Mouse (Mus musculus): ENCODE measurements around the gene Crocc. TPM values are rescaled to one million over a fixed set of nuclear protein-coding genes. Genes with fewer than 3 reads are reported as not detected.

Crocc gene
- polyA plus RNA-seq, 1 experiment = 39.4 TPM

DNA sequence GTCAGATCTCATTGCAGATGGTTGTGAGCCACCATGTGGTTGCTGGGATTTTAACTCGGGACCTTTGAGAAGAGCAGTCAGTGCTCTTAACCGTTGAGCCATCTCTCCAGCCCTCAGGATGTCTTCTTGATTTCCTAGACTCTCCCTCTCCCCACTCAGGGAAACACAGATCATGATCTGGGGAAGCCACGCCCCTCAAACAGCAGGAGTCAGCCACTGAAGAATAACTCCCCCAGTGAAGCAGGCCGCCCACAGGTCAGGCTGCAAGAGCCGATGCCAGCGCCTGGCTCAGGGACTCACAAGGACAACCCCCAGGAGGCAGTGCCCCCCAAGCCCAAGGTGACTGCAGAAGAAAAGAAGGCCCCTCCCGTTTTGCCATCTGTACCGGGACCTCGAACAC is 36.4 kb upstream of the Crocc start:
- WGBS = 7% methylated on average over 9 of the region's 9 CpGs
- Histone ChIP-seq H3K4me1 (ENCODE audit: control insufficient read depth, insufficient read depth, low read length) (peaks cover 5% of the 10 kb centered on the region; the same call in 1 of the 2 replicates), H3K27ac (ENCODE audit: insufficient read depth, low read length) (no peak overlapping the region), H3K27me3 (ENCODE audit: control insufficient read depth, insufficient read depth, low read length) (no peaks in the 10 kb centered on the region), H3K4me3 (replicated peaks; ENCODE audit: insufficient read depth, low read depth, low read length) (no peak overlapping the region)
- TF ChIP-seq POLR2A (IDR thresholded peaks at IDR 0.05; ENCODE audit: borderline replicate concordance, insufficient read depth, low read length) (no peak), CTCF (IDR thresholded peaks at IDR 0.05; ENCODE audit: borderline replicate concordance, insufficient read depth, low read depth, low read length) (no peak)
- no peak for DNase-seq

DNA sequence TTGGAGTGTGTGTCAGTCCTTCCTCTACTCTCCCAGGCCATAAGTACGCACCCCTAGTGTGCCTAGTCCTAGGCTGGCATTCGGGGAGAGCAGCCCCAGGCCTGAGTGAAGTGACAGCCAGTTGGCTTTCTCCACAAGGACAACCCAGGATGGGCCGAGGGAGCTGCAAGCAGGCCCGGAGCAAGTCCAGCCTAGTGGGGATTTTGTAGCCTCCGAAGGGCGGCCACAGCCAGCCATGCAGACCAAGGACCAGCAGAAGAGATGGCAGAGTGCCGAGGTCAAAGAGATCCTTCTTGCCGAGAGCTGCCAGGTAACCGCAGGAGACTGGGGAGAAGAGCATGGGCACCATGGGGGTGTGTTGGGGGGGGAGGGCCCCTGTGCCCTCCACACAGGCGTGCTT is 34.7 kb upstream of the Crocc start:
- DNase-seq = no peak
- Histone ChIP-seq H3K4me1 (ENCODE audit: control insufficient read depth, insufficient read depth, low read length) (peaks cover 5% of the 10 kb centered on the region; the same call in 1 of the 2 replicates), H3K27me3 (ENCODE audit: control insufficient read depth, insufficient read depth, low read length) (no peaks in the 10 kb centered on the region), H3K27ac (ENCODE audit: insufficient read depth, low read length) (no peak overlapping the region), H3K4me3 (replicated peaks; ENCODE audit: insufficient read depth, low read depth, low read length) (no peak overlapping the region)
- WGBS = 22% methylated on average over 10 of the region's 10 CpGs
- TF ChIP-seq CTCF (IDR thresholded peaks at IDR 0.05; ENCODE audit: borderline replicate concordance, insufficient read depth, low read depth, low read length) (no peak), POLR2A (IDR thresholded peaks at IDR 0.05; ENCODE audit: borderline replicate concordance, insufficient read depth, low read length) (no peak)

DNA sequence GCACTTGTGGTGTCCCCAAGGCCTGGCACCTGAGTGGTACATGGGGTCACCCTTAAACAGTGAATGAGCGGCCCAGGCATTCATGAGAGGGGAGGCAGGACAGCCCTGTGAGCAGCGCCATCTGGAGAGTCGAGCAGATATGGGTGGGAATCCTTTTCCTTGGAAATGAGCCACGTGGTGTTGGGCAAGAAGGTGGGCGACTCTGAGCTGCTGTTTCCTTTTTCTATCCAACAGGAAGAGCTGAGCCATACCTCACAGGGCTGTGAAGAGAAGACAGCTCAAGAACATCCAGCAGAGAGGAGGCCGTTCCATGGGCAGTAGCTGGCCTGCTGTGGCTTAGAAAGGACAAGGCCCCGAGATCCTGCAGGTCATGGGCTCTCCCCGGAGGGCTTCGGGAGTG is 28.4 kb upstream of the Crocc start:
- H3K27ac ChIP-seq (ENCODE audit: insufficient read depth, low read length) = no peak overlapping the region
- no peak overlapping the region for H3K4me3 ChIP-seq (replicated peaks; ENCODE audit: insufficient read depth, low read depth, low read length)
- DNase-seq = no peak
- no peaks in the 10 kb centered on the region for H3K4me1 ChIP-seq (ENCODE audit: control insufficient read depth, insufficient read depth, low read length)
- TF ChIP-seq POLR2A (IDR thresholded peaks at IDR 0.05; ENCODE audit: borderline replicate concordance, insufficient read depth, low read length) (no peak), CTCF (IDR thresholded peaks at IDR 0.05; ENCODE audit: borderline replicate concordance, insufficient read depth, low read depth, low read length) (no peak)
- 62% methylated on average over 9 of the region's 9 CpGs for WGBS
- no peaks in the 10 kb centered on the region for H3K27me3 ChIP-seq (ENCODE audit: control insufficient read depth, insufficient read depth, low read length)

DNA sequence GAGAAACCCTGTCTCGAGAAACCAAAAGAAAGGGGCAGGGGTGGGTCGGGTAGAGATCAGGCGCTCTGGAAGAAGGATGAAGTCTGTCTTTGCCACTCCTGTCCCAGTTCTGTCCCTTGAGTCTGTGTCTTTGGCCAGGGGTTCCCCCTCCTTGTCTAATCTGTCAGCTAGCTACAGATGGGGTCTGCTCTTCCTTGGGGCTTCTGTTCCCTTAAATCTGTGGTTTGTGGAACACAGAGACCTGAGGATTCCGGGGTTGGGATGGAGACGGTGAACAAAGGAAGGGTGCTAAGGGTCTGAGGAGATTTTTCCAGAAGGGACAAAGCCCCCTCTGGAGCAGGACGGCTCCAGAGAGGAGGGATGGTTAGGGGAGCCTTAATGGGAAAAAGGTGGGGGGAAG is 27.7 kb upstream of the Crocc start, which contains the start of gene Spata21:
Spata21 (plus strand) TSS at position 301 of the 400 bp plus-strand sequence.
- no peak for DNase-seq
- Histone ChIP-seq H3K4me1 (ENCODE audit: control insufficient read depth, insufficient read depth, low read length) (no peaks in the 10 kb centered on the region), H3K27ac (ENCODE audit: insufficient read depth, low read length) (no peak within 1 kb of the TSS), H3K27me3 (ENCODE audit: control insufficient read depth, insufficient read depth, low read length) (no peaks in the 10 kb centered on the region), H3K4me3 (replicated peaks; ENCODE audit: insufficient read depth, low read depth, low read length) (no peak within 1 kb of the TSS)
- TF ChIP-seq CTCF (IDR thresholded peaks at IDR 0.05; ENCODE audit: borderline replicate concordance, insufficient read depth, low read depth, low read length) = no peak
- TF ChIP-seq POLR2A (IDR thresholded peaks at IDR 0.05; ENCODE audit: borderline replicate concordance, insufficient read depth, low read length) = no peak
- 78% methylated on average over 6 of the region's 6 CpGs for WGBS

DNA sequence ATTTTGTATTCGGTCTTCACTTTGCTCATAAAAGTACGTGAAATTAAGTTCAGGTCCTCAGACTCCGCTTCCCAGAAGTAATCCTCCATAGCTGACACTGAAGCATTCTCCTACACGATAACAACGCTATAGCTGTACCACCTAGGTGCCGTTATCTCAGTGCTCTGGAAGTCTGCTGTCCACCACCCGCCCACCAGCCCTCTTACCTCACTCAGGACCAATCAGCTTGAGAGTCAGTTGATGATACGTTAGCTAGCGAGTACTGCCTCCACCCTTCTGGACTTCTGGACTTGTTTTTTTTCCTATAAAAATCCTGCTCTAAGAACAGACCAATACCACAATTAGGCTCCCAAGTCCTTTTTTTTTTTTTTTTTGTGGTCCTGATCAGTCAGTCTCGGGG is 26.5 kb upstream of the Crocc start:
- Histone ChIP-seq H3K4me3 (replicated peaks; ENCODE audit: insufficient read depth, low read depth, low read length) (no peak overlapping the region), H3K27me3 (ENCODE audit: control insufficient read depth, insufficient read depth, low read length) (no peaks in the 10 kb centered on the region), H3K4me1 (ENCODE audit: control insufficient read depth, insufficient read depth, low read length) (no peaks in the 10 kb centered on the region), H3K27ac (ENCODE audit: insufficient read depth, low read length) (no peak overlapping the region)
- no peak for DNase-seq
- WGBS = 77% methylated on average over 10 of the region's 10 CpGs
- TF ChIP-seq CTCF (IDR thresholded peaks at IDR 0.05; ENCODE audit: borderline replicate concordance, insufficient read depth, low read depth, low read length) (no peak), POLR2A (IDR thresholded peaks at IDR 0.05; ENCODE audit: borderline replicate concordance, insufficient read depth, low read length) (no peak)

DNA sequence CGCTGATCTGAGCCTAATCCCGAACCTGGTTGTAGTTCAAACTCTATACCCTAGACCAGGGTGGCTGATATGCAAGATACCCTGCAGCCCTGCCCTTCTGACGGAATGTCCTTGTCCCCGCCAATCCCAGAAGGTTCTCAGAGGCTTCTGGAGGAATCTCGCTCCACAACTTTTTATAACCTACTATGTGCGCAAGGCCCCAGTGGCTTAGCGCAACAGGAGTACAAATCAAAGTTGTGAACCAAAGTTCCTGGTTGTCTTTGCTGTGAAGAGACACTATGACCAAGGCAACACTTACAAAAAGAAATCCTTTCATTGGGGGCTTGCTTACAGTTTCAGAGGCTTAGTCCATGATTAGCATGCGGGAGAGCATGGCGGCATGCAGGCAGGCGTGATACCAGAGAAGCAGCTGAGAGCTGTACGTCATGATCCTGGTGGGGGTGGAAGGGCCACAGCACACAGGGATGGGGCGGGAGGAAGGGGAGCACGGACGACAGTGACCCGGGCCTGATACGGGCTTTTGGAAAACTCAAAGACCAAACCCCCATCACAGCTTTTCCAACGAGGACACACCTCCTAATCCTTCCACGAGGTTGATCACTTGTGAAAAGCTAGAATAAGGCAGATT is 18.3 kb upstream of the Crocc start:
- H3K27me3 ChIP-seq (ENCODE audit: control insufficient read depth, insufficient read depth, low read length) = no peaks in the 10 kb centered on the region
- 66% methylated on average over 18 of the region's 18 CpGs for WGBS
- H3K4me3 ChIP-seq (replicated peaks; ENCODE audit: insufficient read depth, low read depth, low read length) = peak overlapping the region; percentile 97
- H3K27ac ChIP-seq (ENCODE audit: insufficient read depth, low read length) = no peak overlapping the region
- DNase-seq = no peak
- TF ChIP-seq POLR2A (IDR thresholded peaks at IDR 0.05; ENCODE audit: borderline replicate concordance, insufficient read depth, low read length) (no peak), CTCF (IDR thresholded peaks at IDR 0.05; ENCODE audit: borderline replicate concordance, insufficient read depth, low read depth, low read length) (no peak)
- H3K4me1 ChIP-seq (ENCODE audit: control insufficient read depth, insufficient read depth, low read length) = peaks cover 9% of the 10 kb centered on the region

DNA sequence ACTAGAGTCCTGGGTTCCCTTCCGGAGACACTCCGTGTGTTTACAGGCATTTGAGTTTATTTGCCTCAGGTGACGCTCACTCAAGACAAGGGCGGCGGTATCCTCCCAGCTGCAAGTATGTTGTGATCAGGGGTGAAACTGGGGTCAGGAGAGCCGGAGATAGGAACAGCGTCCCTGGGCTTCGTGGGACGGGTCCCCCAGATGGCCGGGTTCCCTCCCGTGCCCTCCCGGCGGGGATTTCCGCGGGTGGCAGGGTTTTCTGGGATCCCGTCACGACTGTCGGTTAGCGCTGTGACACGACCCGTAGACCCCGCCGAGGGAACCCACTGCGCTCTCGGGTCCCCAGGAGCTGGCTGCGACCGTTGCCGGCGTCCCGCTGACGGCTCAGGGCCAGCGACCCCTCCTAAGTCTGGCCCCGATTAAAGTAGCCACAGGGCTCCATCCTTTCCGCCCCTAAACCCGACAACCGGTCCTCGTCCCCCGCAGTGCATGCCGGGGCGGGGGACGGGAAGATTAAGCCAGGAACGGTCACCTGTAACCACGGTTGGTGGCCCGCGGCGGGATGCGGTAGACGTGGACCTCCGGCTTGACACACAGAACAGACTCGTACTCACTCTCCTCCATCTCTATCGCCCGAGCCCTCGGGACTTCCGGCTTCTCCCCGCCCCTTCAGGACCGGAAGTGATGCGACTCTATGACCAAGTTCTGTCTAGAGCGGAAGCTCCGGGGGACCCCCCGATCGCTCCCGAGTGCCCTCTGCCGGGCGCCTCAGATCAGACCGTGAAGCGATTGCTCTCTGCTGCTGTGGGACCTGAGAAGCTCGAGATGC is 17.5 kb upstream of the Crocc start, which contains the start of gene Necap2:
Necap2 (minus strand) TSS at position 677 of the 829 bp plus-strand sequence.
- Histone ChIP-seq H3K27ac (ENCODE audit: insufficient read depth, low read length) (peak within 1 kb of the TSS; percentile 44), H3K27me3 (ENCODE audit: control insufficient read depth, insufficient read depth, low read length) (no peaks in the 10 kb centered on the region), H3K4me1 (ENCODE audit: control insufficient read depth, insufficient read depth, low read length) (peaks cover 14% of the 10 kb centered on the region), H3K4me3 (replicated peaks; ENCODE audit: insufficient read depth, low read depth, low read length) (peak within 1 kb of the TSS; percentile 97)
- under 1% methylated on average over 67 of the region's 67 CpGs for WGBS
- peak; percentile 98; the same call in 1 of the 2 replicates for TF ChIP-seq POLR2A (IDR thresholded peaks at IDR 0.05; ENCODE audit: borderline replicate concordance, insufficient read depth, low read length)
- peak; percentile 63 for TF ChIP-seq CTCF (IDR thresholded peaks at IDR 0.05; ENCODE audit: borderline replicate concordance, insufficient read depth, low read depth, low read length)
- DNase-seq = peak; percentile 94 to 95

Measured in cerebellum, adult 2 months (tissue).